Mouse (Mus musculus): Measurements from ENCODE around the gene Olfr957. TPM values are rescaled to one million over a fixed set of nuclear protein-coding genes. Genes with fewer than 3 reads are reported as not detected.

The Olfr957 gene
- not detected in 2 replicates for polyA plus RNA-seq (2014; fragmentation: Nextera tagmentation; extraction: Ambion mirVana)

DNA sequence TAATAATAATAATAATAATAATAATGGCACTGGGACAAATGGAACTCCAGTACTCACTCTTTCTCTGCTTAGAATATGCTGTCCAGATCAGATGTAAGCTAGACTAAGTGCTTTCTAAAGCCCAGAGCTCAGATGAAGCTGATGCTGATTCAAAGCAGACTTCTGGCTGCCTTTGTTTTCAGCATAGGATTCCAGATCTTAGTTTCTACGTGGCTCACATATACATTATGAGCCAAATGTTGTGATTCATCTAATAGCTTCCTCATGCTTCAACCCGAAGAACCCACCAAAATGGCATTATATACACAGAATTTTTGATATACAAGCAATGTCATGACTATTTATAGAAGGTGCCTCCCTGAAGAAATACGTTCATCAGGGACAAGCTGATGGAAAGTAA lies at the start of gene Olfr957:
TSS of gene Olfr957 (minus strand) at position 279 of the 400 bp plus-strand sequence.
- ATAC-seq (replicated peaks; ENCODE audit: low FRiP score) = no peak
- Histone ChIP-seq H3K4me1 (replicated peaks; ENCODE audit: control insufficient read depth, insufficient read depth, low read length) (no peaks in the 10 kb centered on the region), H3K9ac (ENCODE audit: low read depth, low read length) (no peak within 1 kb of the TSS), H3K4me2 (no peak within 1 kb of the TSS), H3K4me3 (ENCODE audit: low read depth, low read length) (no peak within 1 kb of the TSS), H3K36me3 (ENCODE audit: control insufficient read depth, insufficient read depth, low read length) (no peaks in the 10 kb centered on the region), H3K9me3 (ENCODE audit: control insufficient read depth, low read length) (no peaks in the 10 kb centered on the region), H3K27me3 (replicated peaks; ENCODE audit: control insufficient read depth, insufficient read depth, low read length) (no peaks in the 10 kb centered on the region), H3K27ac (ENCODE audit: low read depth, low read length) (no peak within 1 kb of the TSS)
- 54% methylated on average over 3 of the region's 3 CpGs for WGBS
- DNase-seq (ENCODE audit: low spot score) = no peak

DNA sequence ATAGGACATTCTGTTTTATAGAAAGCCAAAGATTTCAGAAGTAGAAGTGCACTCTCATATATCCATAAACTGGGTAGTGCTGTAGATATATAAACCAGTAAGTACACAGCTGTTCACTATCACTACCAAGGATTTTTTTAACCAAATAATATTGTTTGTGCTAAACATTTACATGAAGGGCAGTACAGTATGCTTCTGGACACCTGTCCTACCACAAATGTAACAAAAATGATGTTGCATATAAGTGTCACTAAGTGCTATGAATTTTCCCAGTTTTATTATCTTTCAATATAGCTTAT lies 42.7 kb upstream of the Olfr957 start:
- DNase-seq (ENCODE audit: low spot score) = no peak
- Histone ChIP-seq H3K4me1 (replicated peaks; ENCODE audit: control insufficient read depth, insufficient read depth, low read length) (no peaks in the 10 kb centered on the region), H3K9me3 (ENCODE audit: control insufficient read depth, low read length) (no peaks in the 10 kb centered on the region), H3K4me3 (ENCODE audit: low read depth, low read length) (no peak overlapping the region), H3K36me3 (ENCODE audit: control insufficient read depth, insufficient read depth, low read length) (no peaks in the 10 kb centered on the region), H3K4me2 (no peak overlapping the region), H3K9ac (ENCODE audit: low read depth, low read length) (no peak overlapping the region), H3K27ac (ENCODE audit: low read depth, low read length) (no peak overlapping the region), H3K27me3 (replicated peaks; ENCODE audit: control insufficient read depth, insufficient read depth, low read length) (no peaks in the 10 kb centered on the region)
- no peak for ATAC-seq (replicated peaks; ENCODE audit: low FRiP score)

DNA sequence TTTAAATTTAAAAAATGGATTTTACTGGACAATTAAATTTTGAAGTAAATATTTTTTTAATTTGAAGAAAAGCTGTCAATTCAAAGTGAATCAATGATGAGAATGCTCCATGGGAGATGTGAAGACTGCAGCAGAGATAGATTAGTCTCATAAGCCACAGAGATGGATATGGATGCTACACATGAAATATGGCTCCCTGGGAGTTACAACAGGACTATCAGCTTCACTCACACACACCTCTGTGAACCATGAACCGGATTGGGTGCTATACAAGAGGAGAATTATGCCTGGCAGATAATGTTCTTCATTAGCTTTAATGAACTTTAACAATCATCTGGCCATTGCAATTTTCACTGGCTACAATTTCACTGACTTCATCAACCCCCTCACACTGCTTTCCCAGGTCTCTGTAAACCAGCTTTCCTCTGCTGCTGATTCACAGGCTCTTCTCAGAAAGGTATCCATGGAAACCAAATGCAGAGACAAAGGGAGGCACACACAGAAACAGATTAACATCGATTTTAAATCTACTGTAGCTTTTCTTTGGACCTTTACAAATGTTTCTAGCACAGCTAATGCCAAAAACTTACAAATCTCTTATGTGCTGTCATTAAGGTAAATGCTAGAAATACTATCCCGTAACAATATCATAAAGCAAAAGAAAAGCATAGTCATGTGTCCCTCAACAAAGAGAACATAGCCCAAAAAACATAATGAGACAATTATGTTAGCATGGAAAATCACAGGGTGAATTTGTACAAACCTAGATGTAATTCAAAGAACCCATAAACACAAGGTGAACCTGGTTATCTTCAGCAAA lies 42.1 kb upstream of the Olfr957 start:
- Histone ChIP-seq H3K4me2 (no peak overlapping the region), H3K4me1 (replicated peaks; ENCODE audit: control insufficient read depth, insufficient read depth, low read length) (no peaks in the 10 kb centered on the region), H3K9me3 (ENCODE audit: control insufficient read depth, low read length) (no peaks in the 10 kb centered on the region), H3K9ac (ENCODE audit: low read depth, low read length) (no peak overlapping the region), H3K27ac (ENCODE audit: low read depth, low read length) (no peak overlapping the region), H3K27me3 (replicated peaks; ENCODE audit: control insufficient read depth, insufficient read depth, low read length) (no peaks in the 10 kb centered on the region), H3K4me3 (ENCODE audit: low read depth, low read length) (no peak overlapping the region), H3K36me3 (ENCODE audit: control insufficient read depth, insufficient read depth, low read length) (no peaks in the 10 kb centered on the region)
- ATAC-seq (replicated peaks; ENCODE audit: low FRiP score) = no peak
- WGBS = 58% methylated on average over 3 of the region's 3 CpGs
- DNase-seq (ENCODE audit: low spot score) = no peak

DNA sequence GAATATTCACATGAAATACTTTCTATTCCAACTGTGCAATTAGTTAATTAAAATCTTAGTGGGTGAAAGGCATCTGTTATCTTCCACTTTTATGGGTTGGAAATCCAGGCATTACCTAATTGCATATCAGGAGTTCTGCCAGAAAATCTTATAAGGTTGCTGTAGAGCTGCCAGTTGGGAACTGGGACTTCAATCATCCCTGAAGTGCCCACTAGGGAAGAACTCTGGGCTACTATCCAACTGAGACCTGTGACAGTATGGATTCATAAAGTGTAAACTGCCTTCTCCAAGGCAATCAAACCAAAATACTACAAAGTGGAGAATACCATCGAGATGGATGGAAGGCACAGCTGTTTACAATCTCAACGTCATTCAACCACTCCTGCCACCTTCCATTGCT lies 38.3 kb upstream of the Olfr957 start, which contains the start of gene Olfr958:
TSS of gene Olfr958 (minus strand) at position 109 of the 400 bp plus-strand sequence.
- no peak within 1 kb of the TSS for H3K9ac ChIP-seq (ENCODE audit: low read depth, low read length)
- H3K27me3 ChIP-seq (replicated peaks; ENCODE audit: control insufficient read depth, insufficient read depth, low read length) = no peaks in the 10 kb centered on the region
- no peaks in the 10 kb centered on the region for H3K9me3 ChIP-seq (ENCODE audit: control insufficient read depth, low read length)
- no peak for ATAC-seq (replicated peaks; ENCODE audit: low FRiP score)
- WGBS = 72% methylated on average over 2 of the region's 2 CpGs
- no peak within 1 kb of the TSS for H3K27ac ChIP-seq (ENCODE audit: low read depth, low read length)
- H3K4me1 ChIP-seq (replicated peaks; ENCODE audit: control insufficient read depth, insufficient read depth, low read length) = no peaks in the 10 kb centered on the region
- no peaks in the 10 kb centered on the region for H3K36me3 ChIP-seq (ENCODE audit: control insufficient read depth, insufficient read depth, low read length)
- H3K4me3 ChIP-seq (ENCODE audit: low read depth, low read length) = no peak within 1 kb of the TSS
- no peak within 1 kb of the TSS for H3K4me2 ChIP-seq
- DNase-seq (ENCODE audit: low spot score) = no peak

DNA sequence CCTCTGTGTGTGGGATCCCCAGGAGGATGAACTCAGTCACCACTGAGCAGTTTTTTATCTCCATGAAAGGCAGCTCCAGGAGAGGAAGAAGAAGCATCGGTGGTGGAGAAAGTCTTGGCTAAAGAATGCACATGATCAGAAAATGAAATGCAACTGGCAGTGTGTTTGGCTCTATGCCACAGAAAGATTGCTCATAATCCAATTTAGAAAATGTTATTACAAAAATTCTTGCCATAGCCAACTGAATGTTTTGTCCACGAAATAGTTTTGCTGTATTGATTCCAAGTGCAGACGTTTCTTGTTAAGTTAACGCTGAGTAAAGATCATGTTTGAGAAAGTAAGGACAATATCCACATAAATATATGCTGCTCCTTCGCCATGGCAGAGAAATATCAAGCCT lies 35.2 kb upstream of the Olfr957 start:
- H3K27me3 ChIP-seq (replicated peaks; ENCODE audit: control insufficient read depth, insufficient read depth, low read length) = no peaks in the 10 kb centered on the region
- H3K9ac ChIP-seq (ENCODE audit: low read depth, low read length) = no peak overlapping the region
- H3K4me2 ChIP-seq = no peak overlapping the region
- ATAC-seq (replicated peaks; ENCODE audit: low FRiP score) (no peak), DNase-seq (ENCODE audit: low spot score) (no peak)
- H3K4me3 ChIP-seq (ENCODE audit: low read depth, low read length) = no peak overlapping the region
- no peak overlapping the region for H3K27ac ChIP-seq (ENCODE audit: low read depth, low read length)
- H3K36me3 ChIP-seq (ENCODE audit: control insufficient read depth, insufficient read depth, low read length) = no peaks in the 10 kb centered on the region
- WGBS = 78% methylated on average over 5 of the region's 5 CpGs
- no peaks in the 10 kb centered on the region for H3K4me1 ChIP-seq (replicated peaks; ENCODE audit: control insufficient read depth, insufficient read depth, low read length)
- no peaks in the 10 kb centered on the region for H3K9me3 ChIP-seq (ENCODE audit: control insufficient read depth, low read length)

DNA sequence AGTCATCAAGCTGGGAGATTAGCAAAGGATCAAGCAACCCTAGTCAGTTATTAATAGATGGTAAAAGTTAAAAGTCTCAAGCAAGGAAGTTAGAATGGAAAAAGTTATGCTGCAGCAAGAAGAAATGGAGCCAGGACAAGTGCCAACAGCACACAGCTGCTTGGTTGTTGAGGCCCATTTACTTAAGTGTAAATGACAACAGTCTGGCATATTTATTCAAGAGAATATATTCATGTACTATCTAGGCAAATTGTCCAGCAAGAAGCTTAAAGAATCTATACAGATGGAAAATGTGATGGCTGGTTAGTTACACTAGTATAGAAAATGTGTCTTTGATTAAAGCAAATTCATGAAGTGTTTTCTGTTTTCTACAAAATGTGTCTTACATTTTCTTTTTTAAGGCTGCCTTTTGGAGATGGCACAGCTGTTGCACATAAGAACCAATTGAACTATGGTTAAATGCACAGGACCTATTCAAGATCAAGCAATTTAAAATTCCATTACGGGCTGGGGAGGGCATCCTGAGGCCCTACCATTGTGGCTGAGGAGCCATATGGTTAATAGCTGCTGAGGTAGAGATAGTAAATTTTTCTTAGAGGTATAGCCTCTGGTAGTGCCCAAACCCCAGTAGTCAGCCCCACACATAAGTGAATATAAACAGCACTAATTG lies 8.1 kb upstream of the Olfr957 start:
- Histone ChIP-seq H3K4me3 (ENCODE audit: low read depth, low read length) (no peak overlapping the region), H3K4me2 (no peak overlapping the region), H3K4me1 (replicated peaks; ENCODE audit: control insufficient read depth, insufficient read depth, low read length) (no peaks in the 10 kb centered on the region), H3K9ac (ENCODE audit: low read depth, low read length) (no peak overlapping the region), H3K36me3 (ENCODE audit: control insufficient read depth, insufficient read depth, low read length) (no peaks in the 10 kb centered on the region), H3K9me3 (ENCODE audit: control insufficient read depth, low read length) (no peaks in the 10 kb centered on the region), H3K27ac (ENCODE audit: low read depth, low read length) (no peak overlapping the region), H3K27me3 (replicated peaks; ENCODE audit: control insufficient read depth, insufficient read depth, low read length) (no peaks in the 10 kb centered on the region)
- ATAC-seq (replicated peaks; ENCODE audit: low FRiP score) (no peak), DNase-seq (ENCODE audit: low spot score) (no peak)
- 78% methylated on average over 1 of the region's 1 CpGs for WGBS

DNA sequence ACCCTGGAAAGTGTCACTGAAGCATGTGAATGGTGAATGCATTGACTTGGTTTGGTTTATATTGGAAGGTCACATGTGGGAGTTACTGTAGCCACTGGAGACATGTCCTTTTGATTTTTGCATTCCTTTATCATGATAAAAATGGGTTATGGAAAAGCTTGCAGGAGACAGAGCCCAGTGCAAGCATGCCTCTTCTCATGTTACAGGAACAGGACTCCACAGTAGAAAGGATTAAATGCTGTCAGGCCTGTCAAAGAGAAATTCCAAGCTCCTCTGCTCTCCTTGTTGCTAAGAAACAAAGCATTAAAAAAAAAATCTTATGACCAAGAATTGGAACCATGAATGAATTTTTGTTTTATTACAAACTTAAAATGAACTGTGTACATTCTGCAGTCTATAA lies 3.0 kb upstream of the Olfr957 start:
- DNase-seq (ENCODE audit: low spot score) (no peak), ATAC-seq (replicated peaks; ENCODE audit: low FRiP score) (no peak)
- no peaks in the 10 kb centered on the region for H3K9me3 ChIP-seq (ENCODE audit: control insufficient read depth, low read length)
- no peaks in the 10 kb centered on the region for H3K27me3 ChIP-seq (replicated peaks; ENCODE audit: control insufficient read depth, insufficient read depth, low read length)
- H3K9ac ChIP-seq (ENCODE audit: low read depth, low read length) = no peak overlapping the region
- no peak overlapping the region for H3K4me2 ChIP-seq
- H3K36me3 ChIP-seq (ENCODE audit: control insufficient read depth, insufficient read depth, low read length) = no peaks in the 10 kb centered on the region
- H3K4me1 ChIP-seq (replicated peaks; ENCODE audit: control insufficient read depth, insufficient read depth, low read length) = no peaks in the 10 kb centered on the region
- H3K27ac ChIP-seq (ENCODE audit: low read depth, low read length) = no peak overlapping the region
- no peak overlapping the region for H3K4me3 ChIP-seq (ENCODE audit: low read depth, low read length)

DNA sequence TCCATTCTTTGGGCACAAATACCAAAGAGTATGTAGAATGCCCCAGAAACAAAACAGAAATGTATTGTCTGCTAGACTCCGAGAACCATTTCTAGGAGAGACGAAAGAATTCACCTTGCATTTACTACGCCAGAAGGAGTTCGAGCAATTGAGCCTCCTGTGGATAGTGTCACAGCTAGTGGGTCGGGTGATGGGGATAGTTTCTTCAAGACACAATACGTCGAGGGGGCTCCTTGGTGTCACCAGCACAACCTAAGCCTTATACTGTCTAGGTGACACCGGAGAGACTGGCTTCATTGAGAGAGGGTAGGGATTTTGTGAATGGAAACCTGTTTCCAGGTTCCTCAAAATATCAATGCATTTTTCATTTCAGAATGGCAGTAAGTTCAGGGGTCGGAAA lies 6.2 kb downstream of the Olfr957 start:
- Histone ChIP-seq H3K9ac (ENCODE audit: low read depth, low read length) (no peak overlapping the region), H3K9me3 (ENCODE audit: control insufficient read depth, low read length) (no peaks in the 10 kb centered on the region), H3K27me3 (replicated peaks; ENCODE audit: control insufficient read depth, insufficient read depth, low read length) (no peaks in the 10 kb centered on the region), H3K4me3 (ENCODE audit: low read depth, low read length) (no peak overlapping the region), H3K36me3 (ENCODE audit: control insufficient read depth, insufficient read depth, low read length) (no peaks in the 10 kb centered on the region), H3K27ac (ENCODE audit: low read depth, low read length) (no peak overlapping the region), H3K4me2 (no peak overlapping the region), H3K4me1 (replicated peaks; ENCODE audit: control insufficient read depth, insufficient read depth, low read length) (no peaks in the 10 kb centered on the region)
- ATAC-seq (replicated peaks; ENCODE audit: low FRiP score) = no peak
- no peak for DNase-seq (ENCODE audit: low spot score)
- 78% methylated on average over 9 of the region's 9 CpGs for WGBS

DNA sequence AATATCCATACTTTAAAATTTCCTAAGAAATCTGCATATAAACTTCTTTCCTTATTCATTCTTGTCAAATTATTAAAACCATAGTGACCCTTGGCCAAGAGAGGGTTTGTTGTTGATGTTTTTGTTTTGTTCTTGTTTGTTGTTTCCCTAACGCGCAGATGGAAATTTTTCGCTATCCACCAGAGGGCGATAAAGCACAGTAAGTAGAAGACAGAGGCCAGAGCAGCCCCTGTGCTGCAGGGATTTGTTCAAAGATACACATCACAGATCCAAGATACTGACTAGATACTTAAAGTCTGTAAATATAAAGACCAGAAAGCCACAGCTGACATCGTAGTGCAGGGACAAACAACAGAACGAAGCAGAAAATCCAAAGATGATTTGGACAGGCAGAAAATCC lies 6.6 kb downstream of the Olfr957 start:
- Histone ChIP-seq H3K4me3 (ENCODE audit: low read depth, low read length) (no peak overlapping the region), H3K36me3 (ENCODE audit: control insufficient read depth, insufficient read depth, low read length) (no peaks in the 10 kb centered on the region), H3K9ac (ENCODE audit: low read depth, low read length) (no peak overlapping the region), H3K27me3 (replicated peaks; ENCODE audit: control insufficient read depth, insufficient read depth, low read length) (no peaks in the 10 kb centered on the region), H3K9me3 (ENCODE audit: control insufficient read depth, low read length) (no peaks in the 10 kb centered on the region), H3K4me1 (replicated peaks; ENCODE audit: control insufficient read depth, insufficient read depth, low read length) (no peaks in the 10 kb centered on the region), H3K4me2 (no peak overlapping the region), H3K27ac (ENCODE audit: low read depth, low read length) (no peak overlapping the region)
- DNase-seq (ENCODE audit: low spot score) (no peak), ATAC-seq (replicated peaks; ENCODE audit: low FRiP score) (no peak)
- 10% methylated on average over 6 of the region's 6 CpGs for WGBS
